Mouse (Mus musculus) neural tube, postnatal 0 days (tissue): ENCODE results near the gene Nr1d1. TPM values are rescaled to one million over a fixed set of nuclear protein-coding genes. Genes with fewer than 3 reads are reported as not detected.

Experiments used
- polyA plus RNA-seq: library from polyadenylated mRNA; unstranded; fragments of >200 nt; fragmentation: Nextera tagmentation; extraction: Ambion mirVana; gene quantifications from 2 replicates; pipeline ENCODE4 v1.2.1, GENCODE M21; 2015

The Nr1d1 gene
- 8.4 and 10.3 TPM in 2 replicates for polyA plus RNA-seq

DNA sequence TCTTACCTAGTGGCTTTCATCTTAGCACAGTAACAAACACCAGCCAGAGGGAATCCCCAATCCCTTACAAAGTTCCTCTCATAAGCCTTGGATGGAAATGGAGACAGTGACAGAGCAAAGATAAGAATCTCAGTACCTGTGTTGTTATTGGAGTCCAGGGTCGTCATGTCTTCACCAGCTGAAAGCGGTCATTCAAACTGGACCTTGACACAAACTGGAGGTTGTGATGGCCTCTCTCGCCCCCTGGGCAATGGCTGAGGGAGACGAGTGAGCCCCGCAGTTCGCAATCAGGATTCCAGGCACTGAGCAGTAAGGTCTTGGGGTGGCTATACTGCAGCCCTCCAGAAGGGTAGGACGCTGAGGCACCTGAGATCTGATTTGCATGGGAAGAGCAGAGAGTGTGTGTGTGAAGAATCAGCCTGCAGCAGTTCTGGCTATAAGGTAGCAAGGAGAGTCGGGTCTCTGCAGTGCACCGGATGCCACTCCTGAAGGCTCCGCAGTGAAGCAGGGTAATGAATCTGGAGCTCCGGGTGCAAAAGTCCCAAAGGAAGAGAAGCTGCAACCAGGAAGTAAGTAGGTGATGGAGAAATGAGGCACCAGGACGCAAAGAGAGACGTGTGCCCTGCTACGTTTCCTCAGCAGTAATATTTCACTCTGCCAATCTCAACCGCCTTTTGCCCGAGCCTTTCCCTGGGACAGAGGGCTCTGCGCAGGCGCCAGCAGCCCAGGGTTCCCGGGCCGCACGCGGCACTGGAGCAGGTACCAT is at the start of gene Nr1d1:
Nr1d1 (minus strand) TSS at position 752 of the 766 bp plus-strand sequence.

DNA sequence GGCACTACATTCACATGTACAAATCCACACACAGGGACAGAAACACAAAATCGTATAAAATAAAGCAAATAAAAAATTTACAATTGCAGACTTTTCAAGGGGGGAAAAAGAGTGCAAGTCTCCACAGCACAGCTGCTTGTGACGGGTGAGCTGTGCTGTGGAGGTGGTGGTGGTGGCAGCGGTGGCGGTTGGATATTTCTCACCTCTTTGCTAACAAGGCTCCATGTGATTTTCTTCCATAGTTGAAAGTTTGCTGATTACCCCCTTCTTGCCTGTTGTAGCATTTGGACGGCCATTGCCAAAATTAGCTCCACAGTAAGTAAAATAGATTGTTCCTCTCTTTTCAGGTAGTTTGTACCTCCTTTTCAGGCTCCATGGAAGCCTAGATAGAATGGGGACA is 29.5 kb upstream of the Nr1d1 start, which contains the start of gene Casc3:
Casc3 (plus strand) TSS at position 301 of the 400 bp plus-strand sequence.

DNA sequence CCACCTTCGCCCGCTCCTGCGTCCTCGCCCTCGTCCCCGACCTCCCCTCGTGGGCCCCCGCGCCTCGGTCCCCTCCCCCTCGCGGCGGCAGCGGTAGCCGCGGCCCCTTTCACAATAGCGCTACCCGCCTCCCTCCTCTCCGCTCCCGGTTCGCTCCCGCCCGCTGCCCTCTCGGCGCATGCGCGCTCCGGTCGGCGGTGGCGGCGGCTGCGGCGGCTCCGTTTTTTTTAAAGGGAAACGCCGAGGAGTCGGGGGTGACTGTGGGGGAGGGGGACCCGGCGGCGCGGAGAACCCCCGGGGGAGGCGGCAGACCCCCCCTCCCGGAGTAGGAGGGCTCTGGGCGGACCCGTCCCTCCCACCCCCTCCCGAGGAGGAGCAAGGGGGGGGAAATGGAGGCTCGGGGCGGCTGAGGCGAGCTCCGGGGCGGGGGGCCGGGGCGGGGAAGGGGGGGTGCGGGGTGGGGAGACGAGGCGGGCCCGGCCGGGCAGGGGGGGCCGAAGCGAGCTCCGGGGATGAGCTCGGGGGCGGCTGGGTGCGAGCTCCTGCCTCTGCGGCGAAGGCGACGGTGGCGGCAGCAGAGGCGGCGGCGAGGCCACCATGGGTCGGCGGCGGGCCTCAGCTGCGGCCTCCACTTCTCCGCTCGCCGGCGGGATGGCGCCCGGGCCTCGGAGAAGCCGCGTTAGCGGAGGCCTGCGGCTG is 20.0 kb upstream of the Nr1d1 start, which contains the start of gene Msl1:
Msl1 (plus strand) TSS at position 502 of the 699 bp plus-strand sequence.

DNA sequence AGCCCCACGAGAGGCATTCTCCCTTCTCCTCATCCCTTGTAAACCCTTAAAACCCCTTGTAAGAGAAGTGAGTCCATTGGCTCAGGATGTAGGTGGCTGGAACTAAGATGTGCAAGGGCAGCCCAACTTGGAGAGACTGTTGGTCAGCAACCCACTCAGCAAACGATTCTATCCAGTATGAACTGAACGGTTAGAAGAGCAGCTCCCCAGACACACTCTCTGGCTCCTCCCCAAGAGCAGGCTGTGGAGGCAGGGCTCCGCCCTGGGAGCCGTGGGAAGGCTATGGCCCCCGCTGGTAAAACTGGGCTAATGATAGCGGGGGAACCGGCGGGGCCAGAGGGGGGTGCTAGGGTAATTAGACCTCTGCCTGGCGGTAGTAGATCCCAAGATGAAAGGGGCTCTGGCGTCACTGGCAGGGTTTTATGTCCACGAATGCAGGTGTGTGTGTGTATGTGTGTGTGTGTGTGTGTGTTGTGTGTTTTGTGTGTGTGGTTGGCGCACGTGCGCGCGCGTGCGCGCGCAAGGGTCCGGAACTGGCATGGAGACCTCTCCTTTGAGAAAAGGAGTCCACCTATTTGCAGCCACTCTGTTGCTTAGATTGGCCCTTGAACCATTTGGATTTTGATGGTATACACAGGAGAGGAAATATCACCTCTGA is 34.6 kb downstream of the Nr1d1 start, which contains the start of gene Thra:
Thra (plus strand) TSS at position 246 of the 658 bp plus-strand sequence.

DNA sequence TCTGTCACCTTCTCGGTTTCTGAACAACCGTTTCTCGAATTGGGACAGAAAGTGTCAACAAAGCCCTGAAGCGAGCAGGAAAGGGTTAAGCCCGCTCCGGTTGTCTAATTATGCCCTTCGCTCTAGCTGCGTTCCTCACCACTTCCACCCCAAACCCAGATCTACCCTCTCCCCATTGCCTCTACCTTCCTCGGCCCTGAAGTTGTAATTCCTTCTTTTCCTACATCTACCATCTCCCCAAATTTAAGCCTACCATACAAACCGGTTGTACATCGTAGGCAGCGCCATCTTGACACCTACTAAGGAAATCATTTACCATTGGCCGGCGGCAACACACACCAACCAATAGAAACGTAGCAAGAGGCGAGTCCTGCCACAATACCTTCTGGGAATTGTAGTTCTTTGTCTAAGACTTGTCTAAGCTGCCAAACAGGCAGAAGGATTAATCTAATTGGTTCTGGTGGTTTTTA is 46.0 kb downstream of the Nr1d1 start, which contains the start of gene Med24:
Med24 (minus strand) TSS at position 317 of the 470 bp plus-strand sequence.

Other genes with a start within 250 kb of the Nr1d1 start
- gene Ikzf3, start 229.3 kb downstream of the Nr1d1 start, polyA plus RNA-seq = 0.26 and 0.32 TPM in 2 replicates
- gene Zpbp2, start 224.2 kb downstream of the Nr1d1 start, polyA plus RNA-seq = 0.47 and 0.81 TPM in 2 replicates
- gene Ormdl3, start 188.0 kb downstream of the Nr1d1 start, polyA plus RNA-seq = 76.4 and 90.5 TPM in 2 replicates
- gene Lrrc3c, start 177.0 kb downstream of the Nr1d1 start, polyA plus RNA-seq = not detected in 2 replicates
- gene Gm12355, start 149.7 kb downstream of the Nr1d1 start, polyA plus RNA-seq = 0.33 and 0.52 TPM in 2 replicates
- not detected in 2 replicates for gene Gsdma3, start 149.0 kb downstream of the Nr1d1 start, polyA plus RNA-seq
- not detected in 2 replicates for gene Gsdma2, start 128.6 kb downstream of the Nr1d1 start, polyA plus RNA-seq
- 0.13 TPM in 1 of 2 replicates, not detected in the other for gene Gsdma, start 111.0 kb downstream of the Nr1d1 start, polyA plus RNA-seq
- 171 and 181 TPM in 2 replicates for gene Psmd3, start 92.8 kb downstream of the Nr1d1 start, polyA plus RNA-seq
- gene Csf3, start 74.1 kb downstream of the Nr1d1 start, polyA plus RNA-seq = not detected in 2 replicates
- 37.3 and 45.1 TPM in 2 replicates for gene Med24, start 45.9 kb downstream of the Nr1d1 start, polyA plus RNA-seq
- gene Thra, start 34.7 kb downstream of the Nr1d1 start, polyA plus RNA-seq = 152 and 177 TPM in 2 replicates
- 31.5 and 32.2 TPM in 2 replicates for gene Msl1, start 20.2 kb upstream of the Nr1d1 start, polyA plus RNA-seq
- gene Casc3, start 29.6 kb upstream of the Nr1d1 start, polyA plus RNA-seq = 34.2 and 37.0 TPM in 2 replicates
- gene Rapgefl1, start 61.5 kb upstream of the Nr1d1 start, polyA plus RNA-seq = 14.0 and 19.0 TPM in 2 replicates
- gene Wipf2, start 88.3 kb upstream of the Nr1d1 start, polyA plus RNA-seq = 3.1 and 4.0 TPM in 2 replicates
- 1.8 and 2.1 TPM in 2 replicates for gene Cdc6, start 132.5 kb upstream of the Nr1d1 start, polyA plus RNA-seq
- gene Rara, start 152.5 kb upstream of the Nr1d1 start, polyA plus RNA-seq = 10.5 and 13.9 TPM in 2 replicates
- 4.8 and 5.7 TPM in 2 replicates for gene Gjd3, start 207.7 kb upstream of the Nr1d1 start, polyA plus RNA-seq
- 15.8 and 18.3 TPM in 2 replicates for gene Top2a, start 248.9 kb upstream of the Nr1d1 start, polyA plus RNA-seq